In the genomic region with DNA sequence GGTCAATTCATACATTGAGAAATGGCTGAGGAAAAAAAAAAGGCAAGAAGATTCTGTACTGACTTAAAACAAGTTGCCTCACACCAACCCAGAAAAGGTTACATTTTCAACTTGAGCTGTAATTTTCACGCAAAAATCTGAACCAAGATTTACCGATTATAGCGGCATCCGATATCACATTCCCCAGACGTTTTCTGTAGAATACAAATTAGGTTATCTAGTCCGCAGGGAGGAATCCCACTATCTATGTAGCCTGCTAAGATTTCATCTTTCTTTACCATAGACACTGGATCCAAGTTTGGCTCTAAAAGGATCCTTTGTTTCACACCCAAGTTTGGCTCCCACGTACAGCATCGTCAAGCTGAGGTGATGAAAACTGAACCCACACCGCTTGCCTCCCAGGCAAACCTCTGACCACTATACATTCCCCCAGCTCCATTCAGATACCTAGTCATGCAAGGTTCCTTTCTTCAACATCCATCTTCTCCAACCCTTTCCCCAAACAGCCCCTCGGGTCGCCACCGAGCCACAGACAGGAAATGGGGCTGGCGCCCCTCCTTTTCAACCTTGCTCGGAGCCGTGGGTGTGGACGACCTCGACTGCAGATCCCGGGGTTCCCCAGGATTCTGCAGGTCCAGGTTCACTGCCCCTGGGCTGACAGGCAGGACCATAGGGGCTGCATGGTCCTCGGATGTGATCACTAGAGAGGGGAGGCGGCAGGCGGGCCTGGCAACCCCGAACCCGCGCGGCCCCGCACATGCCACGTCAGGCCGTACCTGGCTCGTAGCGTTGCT, we compare ENCODE assay signal across 7 mouse cellular contexts. TPM values are rescaled to one million over a fixed set of nuclear protein-coding genes. Genes with fewer than 3 reads are reported as not detected.
DNase-seq lines count a peak whose midpoint lies in the region; ATAC-seq and TF ChIP-seq lines count a peak whose summit lies in the region.

No protein-coding gene starts in this region.

- no peaks in the 10 kb centered on the region for H3K9me3 ChIP-seq in lung, embryonic 16.5 days (ENCODE audit: control insufficient read depth, low read length)
- no peaks in the 10 kb centered on the region for H3K9me3 ChIP-seq in midbrain, embryonic 16.5 days (replicated peaks; ENCODE audit: control insufficient read depth, low read length, poor library complexity, severe bottlenecking)

- H3K27me3 ChIP-seq in lung, embryonic 16.5 days (ENCODE audit: control insufficient read depth, insufficient read depth, low read depth, low read length) = no peaks in the 10 kb centered on the region
- H3K27me3 ChIP-seq in midbrain, embryonic 16.5 days (ENCODE audit: control insufficient read depth, insufficient read depth, low read depth, low read length) = no peaks in the 10 kb centered on the region

- under 1% methylated on average over 30 of the region's 30 CpGs for WGBS in lung, embryonic 16.5 days
- WGBS in midbrain, embryonic 16.5 days = under 1% methylated on average over 30 of the region's 30 CpGs

- TF ChIP-seq POLR2A in cortical plate, adult 2 months (IDR thresholded peaks at IDR 0.05; ENCODE audit: extremely low read depth, insufficient read depth, low read length) = no peak

- H3K36me3 ChIP-seq in lung, embryonic 16.5 days (ENCODE audit: control insufficient read depth, insufficient read depth, low read length) = no peaks in the 10 kb centered on the region
- H3K36me3 ChIP-seq in midbrain, embryonic 16.5 days (ENCODE audit: control insufficient read depth, insufficient read depth, low read length) = no peaks in the 10 kb centered on the region

- DNase-seq in lung, postnatal 10 days = no peak
- DNase-seq in induced T-regulatory cell, adult 2 months (ENCODE audit: low read depth) = peak; percentile 44
- no peak for DNase-seq in adrenal gland, postnatal 25 days
- no peak for DNase-seq in urinary bladder, adult 18-20 months (ENCODE audit: low spot score in 2 of 2)

- H3K9ac ChIP-seq in lung, embryonic 16.5 days (ENCODE audit: low read length) = peak overlapping the region; percentile 84
- H3K9ac ChIP-seq in midbrain, embryonic 16.5 days (ENCODE audit: low read depth, low read length) = peak overlapping the region; percentile 96

- no peak for TF ChIP-seq CTCF in cortical plate, adult 2 months (IDR thresholded peaks at IDR 0.05; ENCODE audit: extremely low read depth, insufficient read depth, low read length)

- H3K4me2 ChIP-seq in lung, embryonic 16.5 days (ENCODE audit: low read depth, low read length) = peak overlapping the region; percentile 65
- peak overlapping the region; percentile 63 for H3K4me2 ChIP-seq in midbrain, embryonic 16.5 days (ENCODE audit: low read length)

- peak; percentile 29; the same call in 1 of the 2 replicates for ATAC-seq in lung, embryonic 16.5 days (ENCODE audit: low read depth)
- peak; percentile 63 for ATAC-seq in midbrain, embryonic 16.5 days

- peaks cover 7% of the 10 kb centered on the region for H3K4me1 ChIP-seq in lung, embryonic 16.5 days (replicated peaks; ENCODE audit: control insufficient read depth, insufficient read depth, low read length)
- H3K4me1 ChIP-seq in cortical plate, adult 2 months (ENCODE audit: control insufficient read depth, insufficient read depth, low read length) = no peaks in the 10 kb centered on the region
- H3K4me1 ChIP-seq in midbrain, embryonic 16.5 days (ENCODE audit: control insufficient read depth, insufficient read depth, low read length) = peaks cover 11% of the 10 kb centered on the region

- H3K4me3 ChIP-seq in lung, embryonic 16.5 days (ENCODE audit: low read length) = peak overlapping the region; percentile 82
- peak overlapping the region; percentile 87 for H3K4me3 ChIP-seq in cortical plate, adult 2 months (ENCODE audit: insufficient read depth, low read length)
- peak overlapping the region; percentile 93 for H3K4me3 ChIP-seq in midbrain, embryonic 16.5 days (ENCODE audit: low read depth, low read length)

- peak overlapping the region; percentile 60; the same call in 1 of the 2 replicates for H3K27ac ChIP-seq in lung, embryonic 16.5 days (ENCODE audit: low read length)
- H3K27ac ChIP-seq in cortical plate, adult 2 months (ENCODE audit: insufficient read depth, low read length) = peak overlapping the region; percentile 49; the same call in 1 of the 2 replicates
- peak overlapping the region; percentile 90 for H3K27ac ChIP-seq in midbrain, embryonic 16.5 days (ENCODE audit: low read length)

RNA-seq across cellular contexts. Expression of a gene that starts 0.5 kb away (rescaled TPM):
- polyA plus RNA-seq in lung, embryonic 16.5 days (2015; fragmentation: Nextera tagmentation; extraction: Ambion mirVana) = 35.8 and 37.9 TPM in 2 replicates
- polyA plus RNA-seq in cortical plate, adult 2 months (2012; rRNA removed) = 30.4 and 33.2 TPM in 2 replicates
- polyA plus RNA-seq in midbrain, embryonic 16.5 days (2015; fragmentation: Nextera tagmentation; extraction: Ambion mirVana) = 48.7 and 48.8 TPM in 2 replicates
- 10.7 and 12.7 TPM in 2 replicates for total RNA-seq in adrenal gland, postnatal 25 days (2021)

RNA-seq across cellular contexts. Expression of a gene that starts 0.8 kb away (rescaled TPM):
- 14.5 and 15.2 TPM in 2 replicates for polyA plus RNA-seq in lung, embryonic 16.5 days (2015; fragmentation: Nextera tagmentation; extraction: Ambion mirVana)
- 31.7 and 32.5 TPM in 2 replicates for polyA plus RNA-seq in cortical plate, adult 2 months (2012; rRNA removed)
- 57.0 and 59.4 TPM in 2 replicates for polyA plus RNA-seq in midbrain, embryonic 16.5 days (2015; fragmentation: Nextera tagmentation; extraction: Ambion mirVana)
- 13.5 and 17.8 TPM in 2 replicates for total RNA-seq in adrenal gland, postnatal 25 days (2021)

RNA-seq across cellular contexts. Expression of a gene that starts 17.7 kb away (rescaled TPM):
- 0.57 and 1.4 TPM in 2 replicates for polyA plus RNA-seq in lung, embryonic 16.5 days (2015; fragmentation: Nextera tagmentation; extraction: Ambion mirVana)
- 2.4 and 2.8 TPM in 2 replicates for polyA plus RNA-seq in cortical plate, adult 2 months (2012; rRNA removed)
- 0.92 and 2.2 TPM in 2 replicates for polyA plus RNA-seq in midbrain, embryonic 16.5 days (2015; fragmentation: Nextera tagmentation; extraction: Ambion mirVana)
- total RNA-seq in adrenal gland, postnatal 25 days (2021) = 0.67 TPM in 1 of 2 replicates, not detected in the other
